Mouse (Mus musculus) heart, adult 2 months (tissue): Measurements from ENCODE around the gene Gm10198.

ENCODE experiments used
- CTCF ChIP-seq: fragments of 200-600 bp; IDR thresholded peaks from 2 replicates; pipeline ENCODE4 v1.8.1; 2022; ENCODE audit warnings: antibody characterized with exemption, mild to moderate bottlenecking, moderate library complexity
- EP300 ChIP-seq: fragments of 200-500 bp; IDR thresholded peaks from 2 replicates; pipeline ENCODE4 v1.6.1; 2011; ENCODE audit warnings: low read depth, low read length, control low read depth; ENCODE audit not compliant: insufficient read depth
- POLR2A ChIP-seq: fragments of 200-500 bp; IDR thresholded peaks from 2 replicates; pipeline ENCODE4 v1.6.1; 2011; ENCODE audit warnings: mild to moderate bottlenecking, low read depth, low read length, control low read depth; ENCODE audit not compliant: insufficient read depth

- TF ChIP-seq POLR2A (no peak), CTCF (no peak), EP300 (no peak)
These were observed 30.5 kb downstream of the Gm10198 start for GRCm38 (mm10) chr13:111623112-111623511.
